Mouse (Mus musculus) frontal cortex, postnatal 10 days (tissue): ENCODE data around the gene Rp2.
"Not testable (repeated sequence)": the region's sequence is repeated elsewhere in the genome, so short reads cannot be mapped to it uniquely, and the experiment has no call there.

Experiments
- DNase-seq, 2 experiments: peaks; one replicate each; pipeline ENCODE4 v3.0.0; 2022; ENCODE audit warnings: low spot score in 2 of 2, mixed read lengths in 1 of 2

Gene Rp2

GRCm38 (mm10) chrX:20364391-20365365, at the start of gene Rp2:
Gene Rp2, plus strand, starts transcription at chrX:20364481.
- DNase-seq: peak; percentile 74 to 77

- no peak for DNase-seq
These were observed 31.5 kb upstream of the Rp2 start for GRCm38 (mm10) chrX:20332756-20333155.

GRCm38 (mm10) chrX:20335722-20336121, 28.6 kb upstream of the Rp2 start:
- DNase-seq: peak in 1 of 2 experiments; percentile 39

GRCm38 (mm10) chrX:20344980-20345379, 19.3 kb upstream of the Rp2 start:
- no peak for DNase-seq

GRCm38 (mm10) chrX:20346355-20346754, 17.9 kb upstream of the Rp2 start:
- DNase-seq: no peak

GRCm38 (mm10) chrX:20350241-20350640, 14.0 kb upstream of the Rp2 start:
- DNase-seq: not testable (repeated sequence)

GRCm38 (mm10) chrX:20355283-20355682, 9.0 kb upstream of the Rp2 start:
- no peak for DNase-seq

- DNase-seq: no peak
These were observed 8.0 kb upstream of the Rp2 start for GRCm38 (mm10) chrX:20356309-20356708.

- DNase-seq: no peak
These were observed 1.8 kb downstream of the Rp2 start for GRCm38 (mm10) chrX:20366036-20366435.

GRCm38 (mm10) chrX:20379347-20380014, 15.2 kb downstream of the Rp2 start:
- DNase-seq: no peak

- no peak for DNase-seq
These were observed 18.0 kb downstream of the Rp2 start for GRCm38 (mm10) chrX:20382260-20382659.

- DNase-seq: no peak
These were observed 22.7 kb downstream of the Rp2 start for GRCm38 (mm10) chrX:20387006-20387405.

- not testable (repeated sequence) for DNase-seq
These were observed 27.7 kb downstream of the Rp2 start for GRCm38 (mm10) chrX:20391964-20392363.

- DNase-seq: no peak
These were observed 28.7 kb downstream of the Rp2 start for GRCm38 (mm10) chrX:20392942-20393341.

GRCm38 (mm10) chrX:20404068-20404467, 39.8 kb downstream of the Rp2 start:
- DNase-seq: no peak

- no peak for DNase-seq
These were observed 42.6 kb downstream of the Rp2 start for GRCm38 (mm10) chrX:20406909-20407308.

GRCm38 (mm10) chrX:20407676-20408075, 43.4 kb downstream of the Rp2 start:
- no peak for DNase-seq

GRCm38 (mm10) chrX:20411382-20411781, 47.1 kb downstream of the Rp2 start:
- no peak for DNase-seq

- no peak for DNase-seq
These were observed 47.9 kb downstream of the Rp2 start for GRCm38 (mm10) chrX:20412221-20412620.

GRCm38 (mm10) chrX:20414885-20415622, 50.8 kb downstream of the Rp2 start:
- peak; percentile 5 to 9 for DNase-seq

GRCm38 (mm10) chrX:20418461-20418860, 54.2 kb downstream of the Rp2 start:
- no peak for DNase-seq

- DNase-seq: no peak
These were observed 55.3 kb downstream of the Rp2 start for GRCm38 (mm10) chrX:20419536-20419935.
